Mouse (Mus musculus): ENCODE results near the gene Skil. TPM values are rescaled to one million over a fixed set of nuclear protein-coding genes. Genes with fewer than 3 reads are reported as not detected.

Gene Skil
- polyA plus RNA-seq, 1 experiment from 2014 or later, result 49.6 TPM

DNA sequence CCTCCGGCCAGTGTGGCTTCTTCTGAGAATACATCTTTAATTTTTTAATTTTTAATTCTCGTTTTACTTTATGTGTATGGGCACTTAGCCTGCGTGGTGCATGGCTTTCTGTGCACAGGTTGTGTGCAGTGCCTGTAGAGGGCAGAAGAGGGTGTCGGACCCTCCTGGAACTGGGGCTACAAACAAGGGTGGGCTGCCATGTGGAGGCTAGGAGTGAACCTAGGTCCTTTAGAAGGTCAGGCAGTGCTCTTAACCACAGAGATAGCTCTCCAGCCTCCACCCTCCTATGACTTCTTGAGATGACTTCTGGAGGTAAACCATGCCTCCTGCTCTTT is 33.1 kb upstream of the Skil start:
- 0 out of 2 replicates have a peak, but pooled peaks have one; percentile 19 for ATAC-seq (ENCODE audit: low FRiP score, low read depth)
- H3K4me2 ChIP-seq (replicated peaks), result no peak overlapping the region
- no peaks in the 10 kb centered on the region for H3K36me3 ChIP-seq
- WGBS, result 73% methylated on average over 4 of the region's 4 CpGs
- H3K27ac ChIP-seq (replicated peaks), result no peak overlapping the region
- no peaks in the 10 kb centered on the region for H3K27me3 ChIP-seq
- H3K9me3 ChIP-seq, result no peaks in the 10 kb centered on the region
- no peak overlapping the region for H3K9ac ChIP-seq (replicated peaks)
- H3K4me3 ChIP-seq, result no peak overlapping the region
- H3K4me1 ChIP-seq, result peaks cover 3% of the 10 kb centered on the region; the same call in 1 of the 2 replicates

DNA sequence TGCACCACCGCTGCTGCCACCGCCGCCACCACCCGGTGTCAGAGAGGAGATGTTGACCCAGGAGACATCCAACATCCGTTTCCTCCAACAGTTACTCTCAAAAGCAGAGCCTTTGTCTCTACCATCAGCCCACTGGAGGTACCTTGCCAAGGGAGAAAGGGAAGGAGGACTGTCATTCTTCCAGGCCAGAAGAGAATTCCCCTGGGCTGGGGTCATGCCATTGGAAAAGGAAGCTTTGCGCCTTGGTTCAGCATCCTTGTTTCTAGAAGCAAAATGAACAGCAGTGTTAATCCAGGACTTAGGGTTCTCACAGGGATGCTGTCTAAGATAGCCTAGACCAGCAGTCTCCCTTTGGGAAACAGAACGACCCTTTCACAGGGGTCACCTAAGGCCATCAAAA is 32.5 kb upstream of the Skil start:
- no peaks in the 10 kb centered on the region for H3K9me3 ChIP-seq
- no peak for ATAC-seq (ENCODE audit: low FRiP score, low read depth)
- WGBS, result 85% methylated on average over 7 of the region's 7 CpGs

DNA sequence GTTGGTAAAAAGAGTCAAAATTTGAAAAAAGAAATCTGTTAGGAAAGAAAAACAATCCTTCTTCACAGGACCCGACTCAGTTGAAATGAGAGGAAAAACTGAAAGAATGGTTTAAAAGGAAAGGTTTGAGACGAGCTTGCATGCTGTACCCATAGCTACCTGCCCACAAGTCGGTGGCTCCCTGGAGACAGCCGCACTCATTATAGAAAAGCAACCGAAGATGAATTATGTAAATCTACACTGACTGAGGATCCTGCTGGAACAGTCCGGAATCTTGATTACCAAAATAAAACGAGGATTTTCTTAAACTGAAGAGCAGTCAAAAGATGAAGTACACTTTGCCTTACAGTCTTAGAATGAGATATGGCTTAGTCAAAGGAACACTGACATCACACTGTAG is 26.4 kb upstream of the Skil start:
- Histone ChIP-seq H3K36me3 (no peaks in the 10 kb centered on the region), H3K27ac (replicated peaks) (no peak overlapping the region), H3K4me1 (no peaks in the 10 kb centered on the region), H3K27me3 (no peaks in the 10 kb centered on the region), H3K4me3 (no peak overlapping the region), H3K4me2 (replicated peaks) (no peak overlapping the region), H3K9ac (replicated peaks) (no peak overlapping the region), H3K9me3 (no peaks in the 10 kb centered on the region)
- no peak for ATAC-seq (ENCODE audit: low FRiP score, low read depth)
- WGBS, result 85% methylated on average over 7 of the region's 7 CpGs

More for the DNA sequence above, 32.5 kb upstream of the Skil start:
- Histone ChIP-seq H3K4me1 (no peaks in the 10 kb centered on the region), H3K27ac (replicated peaks) (no peak overlapping the region), H3K4me2 (replicated peaks) (no peak overlapping the region), H3K36me3 (no peaks in the 10 kb centered on the region), H3K4me3 (no peak overlapping the region), H3K9ac (replicated peaks) (no peak overlapping the region), H3K27me3 (no peaks in the 10 kb centered on the region)

DNA sequence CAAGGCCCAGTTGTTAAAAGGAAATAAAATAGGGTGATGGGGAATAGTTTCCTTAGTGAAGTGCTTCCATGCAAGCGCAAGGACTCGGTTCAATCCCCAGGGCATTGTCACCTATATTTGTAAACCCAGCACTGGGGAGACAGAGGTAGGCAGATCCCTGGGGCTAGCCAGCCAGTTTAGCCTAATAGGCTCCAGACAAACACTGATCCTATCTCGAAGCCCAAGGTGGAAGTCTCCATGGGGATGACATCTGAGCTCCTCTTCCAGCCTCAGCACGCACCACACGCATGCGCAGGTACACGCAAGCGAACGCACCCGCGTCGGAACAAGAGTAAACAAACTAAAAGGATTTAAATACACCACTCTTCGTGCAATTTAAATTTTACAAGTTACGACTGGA is 23.1 kb upstream of the Skil start:
- no peak for ATAC-seq (ENCODE audit: low FRiP score, low read depth)
- Histone ChIP-seq H3K27me3 (no peaks in the 10 kb centered on the region), H3K9ac (replicated peaks) (no peak overlapping the region), H3K4me1 (no peaks in the 10 kb centered on the region), H3K27ac (replicated peaks) (no peak overlapping the region), H3K36me3 (no peaks in the 10 kb centered on the region), H3K9me3 (no peaks in the 10 kb centered on the region), H3K4me2 (replicated peaks) (no peak overlapping the region), H3K4me3 (no peak overlapping the region)
- WGBS, result 95% methylated on average over 14 of the region's 14 CpGs

DNA sequence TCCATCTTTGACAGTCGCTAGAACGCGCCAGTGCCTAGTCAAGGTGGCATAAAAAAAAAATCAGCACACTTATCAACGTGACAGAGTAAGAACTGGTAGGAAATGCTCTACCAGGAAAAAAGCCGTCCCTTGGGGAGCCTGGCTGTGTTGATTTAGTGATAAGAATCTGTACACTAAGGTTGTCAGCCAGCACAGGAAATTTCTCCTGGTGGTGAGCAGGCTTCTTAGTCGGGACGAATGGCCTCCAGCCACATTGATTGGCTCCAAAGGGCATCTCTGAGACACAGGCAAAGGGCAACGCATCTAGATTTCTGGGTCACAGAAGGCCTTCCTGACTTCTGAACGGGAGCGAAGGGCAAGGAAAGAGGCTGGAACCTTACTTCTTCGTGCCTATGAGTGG is 19.1 kb upstream of the Skil start:
- H3K27ac ChIP-seq (replicated peaks), result no peak overlapping the region
- H3K4me2 ChIP-seq (replicated peaks), result no peak overlapping the region
- H3K9me3 ChIP-seq, result no peaks in the 10 kb centered on the region
- WGBS, result 84% methylated on average over 11 of the region's 11 CpGs
- H3K9ac ChIP-seq (replicated peaks), result no peak overlapping the region
- H3K36me3 ChIP-seq, result no peaks in the 10 kb centered on the region
- H3K27me3 ChIP-seq, result no peaks in the 10 kb centered on the region
- ATAC-seq (ENCODE audit: low FRiP score, low read depth), result no peak
- H3K4me3 ChIP-seq, result no peak overlapping the region
- H3K4me1 ChIP-seq, result no peaks in the 10 kb centered on the region

DNA sequence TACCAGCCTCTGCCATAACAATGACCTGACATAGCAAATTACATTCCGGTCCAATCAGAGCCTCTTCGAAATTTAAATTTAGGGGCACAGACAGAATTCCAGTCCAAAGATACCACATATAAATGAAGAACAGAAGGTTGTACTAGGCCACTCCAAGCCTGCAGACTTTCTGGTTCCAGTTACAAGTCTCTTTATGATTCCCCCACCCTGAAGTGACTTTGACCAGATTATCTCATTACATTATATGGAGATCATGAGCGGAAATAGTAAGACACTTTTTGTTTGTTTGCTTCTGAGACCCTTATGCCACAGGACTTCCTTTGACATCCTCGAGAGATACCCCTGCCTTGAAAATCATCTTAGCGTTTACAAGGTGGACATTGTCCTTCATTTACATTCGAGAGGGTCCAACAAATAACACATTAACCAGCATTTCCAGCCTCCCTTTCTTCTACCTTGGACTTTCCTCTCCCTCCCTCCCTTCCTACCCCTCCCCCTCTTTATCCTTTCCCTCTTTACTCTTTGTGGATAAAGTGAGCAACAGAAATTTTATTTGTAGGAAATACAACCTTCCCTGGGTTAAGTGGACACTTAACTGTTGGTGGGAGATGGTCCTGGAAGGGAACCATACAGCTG is 17.7 kb upstream of the Skil start:
- no peak for ATAC-seq (ENCODE audit: low FRiP score, low read depth)
- Histone ChIP-seq H3K4me1 (no peaks in the 10 kb centered on the region), H3K27ac (replicated peaks) (no peak overlapping the region), H3K9ac (replicated peaks) (no peak overlapping the region), H3K9me3 (no peaks in the 10 kb centered on the region), H3K36me3 (no peaks in the 10 kb centered on the region), H3K4me2 (replicated peaks) (no peak overlapping the region), H3K27me3 (no peaks in the 10 kb centered on the region), H3K4me3 (no peak overlapping the region)
- WGBS, result 87% methylated on average over 6 of the region's 6 CpGs

DNA sequence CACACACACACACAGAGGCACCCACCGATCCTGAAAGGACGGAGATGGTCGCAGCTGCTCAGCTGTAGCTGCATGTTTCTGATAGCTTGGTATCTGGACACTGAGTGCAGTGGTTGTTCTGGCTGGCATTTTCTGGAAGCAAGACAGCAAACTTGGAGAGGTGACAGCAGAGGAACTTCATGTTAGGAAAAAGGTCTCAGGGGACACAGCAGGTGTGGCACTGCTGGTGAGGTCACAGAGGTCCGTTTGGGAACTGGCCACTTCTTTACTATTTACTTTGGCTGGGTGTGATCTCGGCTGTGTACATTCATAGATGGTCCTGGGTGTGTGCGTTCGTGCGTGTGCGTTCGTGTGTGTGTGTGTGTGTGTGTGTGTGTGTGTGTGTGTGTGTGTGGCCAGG is 15.4 kb upstream of the Skil start:
- H3K9me3 ChIP-seq, result no peaks in the 10 kb centered on the region
- H3K36me3 ChIP-seq, result no peaks in the 10 kb centered on the region
- H3K27me3 ChIP-seq, result no peaks in the 10 kb centered on the region
- ATAC-seq (ENCODE audit: low FRiP score, low read depth), result no peak
- H3K9ac ChIP-seq (replicated peaks), result no peak overlapping the region
- WGBS, result 71% methylated on average over 10 of the region's 10 CpGs
- no peak overlapping the region for H3K4me2 ChIP-seq (replicated peaks)
- peaks cover 8% of the 10 kb centered on the region; the same call in 1 of the 2 replicates for H3K4me1 ChIP-seq
- H3K27ac ChIP-seq (replicated peaks), result no peak overlapping the region
- no peak overlapping the region for H3K4me3 ChIP-seq

DNA sequence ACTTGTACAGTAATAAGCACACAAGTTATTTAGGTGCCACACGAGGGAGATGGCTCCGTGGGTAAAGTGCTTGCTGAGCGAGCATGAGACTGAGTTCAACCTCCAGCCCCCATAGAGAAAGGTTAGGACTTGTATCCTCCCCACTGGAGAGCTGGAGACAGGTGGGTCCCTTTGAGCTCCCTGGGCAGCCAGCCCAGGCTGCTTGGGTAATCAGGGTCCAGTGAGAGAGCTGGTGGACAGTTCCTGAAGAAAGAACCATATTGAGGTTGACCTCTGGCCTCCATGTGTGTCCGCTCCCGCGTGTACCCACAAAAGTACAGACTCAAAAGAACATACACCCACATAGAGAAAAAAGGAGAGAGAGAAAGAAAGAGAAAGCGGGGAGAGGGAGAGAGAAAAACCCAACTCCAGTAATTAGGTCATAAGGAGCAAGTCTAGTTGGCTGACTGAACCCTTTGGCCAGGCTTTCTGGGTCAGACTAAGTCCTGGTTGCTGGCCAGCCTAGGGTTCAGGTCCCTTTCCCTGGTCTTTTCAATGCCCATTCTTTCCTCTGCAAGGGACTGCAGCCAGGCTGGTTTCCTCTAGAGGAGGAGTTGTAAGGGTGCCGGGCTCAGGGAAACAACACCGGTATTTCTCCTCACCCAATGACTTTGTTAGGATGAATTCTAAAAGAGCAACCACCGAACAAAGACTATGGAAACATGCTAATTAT is 13.9 kb upstream of the Skil start:
- no peak for ATAC-seq (ENCODE audit: low FRiP score, low read depth)
- peaks cover 4% of the 10 kb centered on the region; the same call in 1 of the 2 replicates for H3K27me3 ChIP-seq
- no peaks in the 10 kb centered on the region for H3K36me3 ChIP-seq
- no peak overlapping the region for H3K4me2 ChIP-seq (replicated peaks)
- no peak overlapping the region for H3K9ac ChIP-seq (replicated peaks)
- WGBS, result 87% methylated on average over 10 of the region's 10 CpGs
- H3K4me1 ChIP-seq, result peaks cover 8% of the 10 kb centered on the region; the same call in 1 of the 2 replicates
- no peaks in the 10 kb centered on the region for H3K9me3 ChIP-seq
- H3K4me3 ChIP-seq, result no peak overlapping the region
- no peak overlapping the region for H3K27ac ChIP-seq (replicated peaks)

DNA sequence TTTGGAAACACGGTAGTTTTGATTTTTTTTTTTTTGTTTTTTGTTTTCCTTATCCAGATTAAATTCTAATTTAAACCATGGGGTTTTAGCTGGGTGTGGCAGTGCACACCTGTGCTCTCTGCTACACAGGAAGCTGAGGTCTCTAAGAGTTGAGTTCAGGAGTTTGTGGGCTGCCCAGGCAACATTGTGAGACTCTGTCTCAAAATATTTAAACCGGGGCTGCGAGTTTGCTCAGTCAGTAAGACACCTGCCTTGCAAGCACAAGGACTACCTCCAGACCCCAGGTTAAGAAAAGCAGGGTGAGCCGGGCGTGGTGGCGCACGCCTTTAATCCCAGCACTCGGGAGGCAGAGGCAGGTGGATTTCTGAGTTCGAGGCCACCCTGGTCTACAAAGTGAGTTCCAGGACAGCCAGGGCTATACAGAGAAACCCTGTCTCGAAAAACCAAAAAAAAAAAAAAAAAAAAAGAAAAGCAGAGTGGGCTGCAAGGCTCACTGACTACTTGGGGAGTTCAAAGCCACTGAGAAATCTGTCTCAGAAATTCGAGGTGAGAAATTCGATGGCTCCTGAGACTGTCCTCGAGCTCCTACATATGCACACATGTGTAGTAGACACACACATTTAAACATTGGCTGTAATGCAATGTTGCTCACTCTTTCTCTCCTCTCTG is 11.9 kb upstream of the Skil start:
- no peak overlapping the region for H3K9ac ChIP-seq (replicated peaks)
- WGBS, result 92% methylated on average over 12 of the region's 13 CpGs
- no peak overlapping the region for H3K27ac ChIP-seq (replicated peaks)
- ATAC-seq (ENCODE audit: low FRiP score, low read depth), result no peak
- H3K36me3 ChIP-seq, result no peaks in the 10 kb centered on the region
- H3K4me3 ChIP-seq, result no peak overlapping the region
- no peaks in the 10 kb centered on the region for H3K9me3 ChIP-seq
- peaks cover 8% of the 10 kb centered on the region; the same call in 1 of the 2 replicates for H3K4me1 ChIP-seq
- peaks cover 4% of the 10 kb centered on the region; the same call in 1 of the 2 replicates for H3K27me3 ChIP-seq
- H3K4me2 ChIP-seq (replicated peaks), result no peak overlapping the region

DNA sequence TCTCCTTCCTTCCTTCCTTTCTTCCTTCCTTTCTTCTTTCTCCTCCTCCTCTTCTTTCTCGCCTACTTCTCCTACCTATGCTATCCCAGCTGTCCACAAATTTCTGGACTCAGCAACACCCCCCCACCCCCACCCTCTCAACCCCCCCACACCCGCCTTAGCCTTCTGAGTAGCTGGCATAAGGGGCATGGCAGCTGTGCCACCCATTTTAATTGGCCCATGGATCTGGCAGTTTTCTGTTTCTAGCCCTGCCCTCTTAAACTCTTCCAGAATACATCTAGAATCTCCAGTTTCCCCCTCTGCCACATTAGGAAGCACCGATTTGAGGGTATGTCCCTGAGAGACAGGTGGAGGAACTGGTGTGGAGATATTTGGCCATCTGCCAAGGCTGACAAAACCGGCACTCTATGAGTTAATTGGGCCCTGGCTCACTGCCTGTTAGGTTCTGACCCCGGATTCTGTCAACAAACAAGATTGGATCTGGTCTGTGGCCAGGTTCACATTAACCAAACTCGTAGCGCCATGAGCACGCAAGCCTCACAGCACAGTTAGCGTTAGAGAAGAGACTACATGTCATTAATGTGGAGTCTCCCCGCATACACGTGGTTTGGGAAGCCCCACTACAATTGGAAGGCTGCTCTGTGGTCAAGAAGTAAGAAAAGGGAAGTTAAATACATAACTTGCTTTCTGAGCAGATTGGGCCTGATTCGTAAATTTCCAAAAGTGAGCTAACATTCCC is 11.2 kb upstream of the Skil start:
- Histone ChIP-seq H3K9ac (replicated peaks) (no peak overlapping the region), H3K4me2 (replicated peaks) (no peak overlapping the region), H3K27me3 (peaks cover 4% of the 10 kb centered on the region; the same call in 1 of the 2 replicates), H3K36me3 (no peaks in the 10 kb centered on the region), H3K27ac (replicated peaks) (no peak overlapping the region), H3K4me1 (peaks cover 8% of the 10 kb centered on the region), H3K9me3 (no peaks in the 10 kb centered on the region), H3K4me3 (no peak overlapping the region)
- ATAC-seq (ENCODE audit: low FRiP score, low read depth), result no peak
- 60% methylated on average over 12 of the region's 12 CpGs for WGBS

DNA sequence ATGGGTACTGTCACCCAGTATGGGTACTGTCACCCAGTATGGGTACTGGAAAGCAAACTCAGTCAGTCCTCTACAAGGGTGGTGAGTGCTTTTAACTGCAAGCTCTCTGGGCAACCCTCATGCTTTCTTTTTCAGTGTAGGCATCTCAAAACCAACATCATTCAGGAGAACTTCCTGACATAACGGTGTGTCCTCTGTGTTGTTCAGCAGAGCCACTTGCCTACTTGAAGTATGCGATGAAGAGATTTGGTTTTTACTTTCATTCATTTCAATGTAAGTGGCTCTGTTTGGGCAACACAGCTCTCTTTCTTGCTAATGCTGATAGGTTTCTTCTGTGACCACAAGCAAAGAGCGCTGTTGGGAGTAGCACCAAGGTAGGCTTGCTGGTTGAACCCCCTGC is 9.9 kb upstream of the Skil start:
- Histone ChIP-seq H3K4me1 (peaks cover 15% of the 10 kb centered on the region), H3K9ac (replicated peaks) (no peak overlapping the region), H3K36me3 (no peaks in the 10 kb centered on the region), H3K9me3 (no peaks in the 10 kb centered on the region), H3K4me2 (replicated peaks) (no peak overlapping the region), H3K4me3 (no peak overlapping the region), H3K27me3 (peaks cover 4% of the 10 kb centered on the region; the same call in 1 of the 2 replicates), H3K27ac (replicated peaks) (no peak overlapping the region)
- no peak for ATAC-seq (ENCODE audit: low FRiP score, low read depth)
- WGBS, result 94% methylated on average over 3 of the region's 3 CpGs

Measured in midbrain, embryonic 12.5 days (tissue).